Mouse (Mus musculus) stomach, embryonic 14.5 days (tissue): ENCODE data around the gene Dcp1a. TPM values are rescaled to one million over a fixed set of nuclear protein-coding genes. Genes with fewer than 3 reads are reported as not detected.

Source experiments
- ATAC-seq: fragments of 200-750 bp; cut with Nextera tagmentation; 2 replicates; pipeline ENCODE4 v1.8.0; 2017; ENCODE audit warnings: low read depth, moderate TSS enrichment; ENCODE audit not compliant: insufficient number of reproducible peaks, insufficient read depth, low FRiP score
- H3K27ac ChIP-seq: fragments of 300-500 bp; sonication (generic); 2 replicates; pipeline ENCODE4 v1.5.1; 2014; ENCODE audit warnings: mild to moderate bottlenecking, low read length, moderate library complexity, mixed read lengths
- H3K27me3 ChIP-seq: fragments of 300-500 bp; sonication (generic); 2 replicates; pipeline ENCODE4 v1.6.1; 2014; ENCODE audit warnings: low read length, control low read depth, mixed read lengths; ENCODE audit not compliant: control insufficient read depth, insufficient read depth
- H3K36me3 ChIP-seq: fragments of 300-500 bp; sonication (generic); 2 replicates; pipeline ENCODE4 v1.6.1; 2014; ENCODE audit warnings: mild to moderate bottlenecking, control low read depth, low read length, moderate library complexity, mixed read lengths; ENCODE audit not compliant: control insufficient read depth, insufficient read depth
- H3K4me1 ChIP-seq: fragments of 300-500 bp; sonication (generic); 2 replicates; pipeline ENCODE4 v1.6.1; 2014; ENCODE audit warnings: low read length, control low read depth, mixed read lengths; ENCODE audit not compliant: control insufficient read depth, insufficient read depth
- H3K4me2 ChIP-seq: fragments of 300-500 bp; sonication (generic); replicated peaks from 2 replicates; pipeline ENCODE4 v1.6.1; 2014; ENCODE audit warnings: low read depth, low read length, control low read depth
- H3K4me3 ChIP-seq: fragments of 300-500 bp; sonication (generic); 2 replicates; pipeline ENCODE4 v1.5.1; 2014; ENCODE audit warnings: low read depth, low read length, control low read depth
- H3K9ac ChIP-seq: fragments of 300-500 bp; sonication (generic); replicated peaks from 2 replicates; pipeline ENCODE4 v1.6.1; 2014; ENCODE audit warnings: low read depth, mild to moderate bottlenecking, control low read depth, low read length, moderate library complexity, mixed read lengths
- H3K9me3 ChIP-seq: fragments of 300-500 bp; sonication (generic); 2 replicates; pipeline ENCODE4 v1.6.1; 2016; ENCODE audit warnings: low read depth, low read length, control low read depth; ENCODE audit not compliant: control insufficient read depth
- WGBS: fragments of 180-500 bp; shearing (Covaris S2); extraction: QIAGEN DNeasy Blood & Tissue Kit; methylation state at CpG from one replicate; pipeline ENCODE4 v1.1.7; 2014; 5-methylcytosine and 5-hydroxymethylcytosine counted together
- polyA plus RNA-seq: library from polyadenylated mRNA; unstranded; fragments of >200 nt; fragmentation: Nextera tagmentation; extraction: Ambion mirVana; gene quantifications from 2 replicates; pipeline ENCODE4 v1.2.1, GENCODE M21; 2014

The Dcp1a gene
- polyA plus RNA-seq, 1 experiment from 2014 or later: 35.5 TPM

DNA sequence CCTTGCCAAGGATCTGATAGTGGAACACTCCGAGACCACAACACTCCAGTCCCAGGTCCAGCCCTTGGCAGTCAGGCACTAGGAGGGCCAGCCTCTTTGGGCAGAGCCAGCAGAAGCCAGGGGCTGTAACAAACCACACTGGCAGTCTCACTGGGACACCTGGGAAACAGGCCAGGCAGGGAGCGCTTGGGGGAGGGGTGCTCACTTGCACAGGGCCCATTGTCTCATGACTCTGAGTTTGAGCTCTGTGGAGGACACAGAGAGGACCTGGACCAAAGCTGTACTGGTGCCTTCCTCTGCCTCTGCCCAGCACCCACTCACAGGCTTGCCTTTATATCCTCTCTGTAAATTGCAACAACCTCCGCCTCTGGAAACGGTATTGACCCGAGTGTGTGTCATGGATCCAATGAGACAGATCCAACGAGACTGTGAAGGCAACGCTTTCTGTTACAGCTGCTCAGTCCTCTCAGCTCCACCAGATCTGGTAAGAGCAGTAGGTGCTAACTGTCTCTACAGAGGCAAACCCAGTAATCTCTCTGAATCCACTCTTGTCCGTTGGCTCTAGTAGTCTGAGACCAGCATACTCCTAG, 68.9 kb downstream of the Dcp1a start, which contains the start of gene Tkt:
Gene Tkt (plus strand): TSS at position 229 of the 590 bp plus-strand sequence.
- Histone ChIP-seq H3K4me1 (peaks cover 22% of the 10 kb centered on the region), H3K27me3 (no peaks in the 10 kb centered on the region), H3K9ac (peak within 1 kb of the TSS; percentile 87), H3K4me2 (peak within 1 kb of the TSS; percentile 83), H3K27ac (peak within 1 kb of the TSS; percentile 88), H3K36me3 (no peaks in the 10 kb centered on the region; the same call in 1 of the 2 replicates), H3K9me3 (no peaks in the 10 kb centered on the region), H3K4me3 (peak within 1 kb of the TSS; percentile 87)
- WGBS: 27% methylated on average over 8 of the region's 8 CpGs
- ATAC-seq: 0 out of 2 replicates have a peak, but pooled peaks have one; percentile 26

DNA sequence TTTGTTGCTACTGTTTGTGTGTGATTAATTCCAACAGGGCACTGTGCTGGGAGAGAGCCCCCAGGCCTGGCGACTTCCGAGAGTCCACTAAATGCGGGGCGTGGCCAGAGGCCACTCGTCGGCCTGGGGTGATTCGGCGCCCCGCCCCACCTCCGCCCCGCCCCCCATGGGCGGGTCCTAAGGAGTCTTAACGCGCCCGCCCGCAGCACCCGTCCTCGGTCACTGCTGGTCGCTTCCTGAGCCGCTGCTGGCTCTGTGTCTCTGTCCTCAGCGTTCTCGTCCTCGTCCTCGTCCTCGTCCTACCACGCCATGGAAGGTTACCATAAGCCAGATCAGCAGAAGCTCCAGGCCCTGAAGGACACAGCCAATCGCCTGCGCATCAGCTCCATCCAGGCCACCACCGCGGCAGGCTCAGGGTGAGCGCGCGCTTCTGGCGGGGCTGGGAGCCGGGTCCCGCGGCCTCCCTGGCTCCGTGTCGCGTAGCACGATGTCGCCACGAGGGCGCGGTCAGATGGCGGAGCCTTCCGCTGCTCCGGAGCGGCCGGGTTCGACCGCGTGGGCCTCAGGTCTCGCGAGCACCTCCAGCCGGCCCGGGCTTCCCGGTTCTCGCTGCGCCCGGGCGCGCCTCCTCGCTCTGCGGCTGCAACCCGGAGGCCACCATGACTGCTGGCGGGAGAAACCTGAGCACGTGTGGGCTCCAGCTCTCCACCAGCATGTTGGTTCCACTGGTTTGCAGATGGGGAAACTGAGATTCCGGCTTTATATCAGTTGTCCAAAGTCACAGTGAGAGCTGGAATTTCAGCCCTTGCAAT, 69.8 kb downstream of the Dcp1a start:
- H3K4me3 ChIP-seq: peak overlapping the region; percentile 87
- WGBS: under 1% methylated on average over 69 of the region's 69 CpGs
- no peaks in the 10 kb centered on the region for H3K27me3 ChIP-seq
- H3K36me3 ChIP-seq: no peaks in the 10 kb centered on the region; the same call in 1 of the 2 replicates
- peaks cover 22% of the 10 kb centered on the region for H3K4me1 ChIP-seq
- peak overlapping the region; percentile 87 for H3K9ac ChIP-seq
- H3K9me3 ChIP-seq: no peaks in the 10 kb centered on the region
- peak; percentile 92 for ATAC-seq
- peak overlapping the region; percentile 83 for H3K4me2 ChIP-seq
- peak overlapping the region; percentile 88 for H3K27ac ChIP-seq

DNA sequence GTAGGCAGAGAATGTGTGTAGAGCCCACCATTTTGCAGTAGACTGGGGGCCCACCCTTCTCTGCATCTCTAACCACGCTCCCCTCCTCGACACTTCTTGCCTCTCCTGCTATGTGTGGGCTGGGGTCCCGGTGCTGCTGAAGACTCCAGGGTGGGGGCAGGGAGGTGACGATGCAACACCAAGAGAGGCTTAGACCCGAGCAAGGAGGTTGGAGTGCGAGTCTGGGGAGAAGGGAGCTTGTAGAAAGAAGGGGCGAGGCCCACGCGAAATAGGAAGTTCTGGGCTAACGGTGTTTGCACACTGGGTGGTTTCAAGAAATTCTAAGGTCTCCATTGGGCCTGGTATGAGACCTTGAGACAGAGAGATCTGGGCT, 70.4 kb downstream of the Dcp1a start:
- ATAC-seq: no peak
- under 1% methylated on average over 10 of the region's 10 CpGs for WGBS
- H3K36me3 ChIP-seq: no peaks in the 10 kb centered on the region; the same call in 1 of the 2 replicates

DNA sequence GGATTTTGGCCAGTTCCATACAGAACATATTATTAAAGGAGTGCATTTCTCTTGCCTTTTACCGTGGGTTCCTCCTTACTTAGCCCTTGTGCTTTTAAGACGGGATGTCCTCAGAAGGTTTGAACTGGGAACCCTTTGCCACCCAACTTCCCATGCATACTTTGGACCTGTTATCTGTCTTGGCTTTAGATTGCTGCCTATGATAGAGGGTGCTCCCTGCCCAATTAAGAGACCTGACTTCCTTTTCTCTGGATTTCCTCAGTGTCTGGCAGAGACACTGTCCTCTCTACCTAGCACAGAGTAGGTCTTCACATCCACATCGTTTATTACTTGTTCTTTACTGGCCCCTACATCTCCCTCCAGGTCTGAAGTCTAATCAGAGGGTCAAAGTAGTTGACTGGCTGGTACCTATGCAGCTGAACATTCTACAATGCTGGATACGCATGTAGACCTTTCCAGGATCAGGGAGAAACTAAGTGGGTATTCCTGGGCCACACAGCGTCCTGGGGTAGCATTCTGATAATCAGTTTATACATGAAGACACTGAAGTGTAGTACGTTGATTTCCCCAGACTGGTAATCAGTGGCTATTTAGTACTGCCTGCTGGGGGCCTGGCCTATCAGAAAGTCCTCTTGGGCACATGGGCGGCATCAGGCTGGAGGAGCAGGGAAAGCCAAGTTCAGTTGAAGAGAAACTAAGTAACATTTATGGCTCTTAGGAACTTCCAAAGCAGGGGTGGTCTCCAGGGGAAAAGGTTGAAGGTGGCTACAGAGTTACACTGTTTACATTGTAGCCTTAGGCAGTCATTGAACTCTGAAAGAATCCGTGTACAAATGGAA, 71.1 kb downstream of the Dcp1a start:
- peak overlapping the region; percentile 87 for H3K4me3 ChIP-seq
- peak overlapping the region; percentile 83 for H3K4me2 ChIP-seq
- no peaks in the 10 kb centered on the region for H3K9me3 ChIP-seq
- peak overlapping the region; percentile 87 for H3K9ac ChIP-seq
- H3K4me1 ChIP-seq: peaks cover 22% of the 10 kb centered on the region
- H3K36me3 ChIP-seq: no peaks in the 10 kb centered on the region; the same call in 1 of the 2 replicates
- no peaks in the 10 kb centered on the region for H3K27me3 ChIP-seq
- H3K27ac ChIP-seq: no peak overlapping the region
- no peak for ATAC-seq
- 26% methylated on average over 8 of the region's 8 CpGs for WGBS

More for the DNA sequence above, 70.4 kb downstream of the Dcp1a start:
- Histone ChIP-seq H3K4me2 (peak overlapping the region; percentile 83), H3K9ac (peak overlapping the region; percentile 87), H3K9me3 (no peaks in the 10 kb centered on the region), H3K27me3 (no peaks in the 10 kb centered on the region), H3K4me3 (peak overlapping the region; percentile 87), H3K27ac (peak overlapping the region; percentile 88; the same call in 1 of the 2 replicates), H3K4me1 (peaks cover 22% of the 10 kb centered on the region)

DNA sequence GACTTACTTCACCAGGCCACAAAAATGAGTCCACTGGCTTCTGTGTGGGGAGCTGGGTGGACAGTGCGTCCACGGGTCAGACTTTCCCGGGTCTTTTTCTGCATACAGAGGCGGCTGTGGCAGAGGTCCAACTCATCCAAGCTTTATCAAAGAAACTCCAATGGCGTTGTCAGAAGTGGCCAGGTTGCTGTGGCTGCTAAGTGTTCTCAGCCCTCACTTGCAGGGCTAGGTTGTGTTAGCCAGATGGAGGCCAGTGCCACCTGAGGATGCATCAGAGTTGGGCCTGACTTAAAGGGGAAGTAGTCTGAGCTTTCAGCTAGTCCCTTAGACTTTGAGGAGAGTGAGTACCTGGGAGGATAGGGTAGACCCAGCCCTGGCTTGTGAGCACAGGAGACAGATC, 72.2 kb downstream of the Dcp1a start:
- H3K27ac ChIP-seq: no peak overlapping the region
- no peaks in the 10 kb centered on the region for H3K27me3 ChIP-seq
- ATAC-seq: no peak
- no peak overlapping the region for H3K9ac ChIP-seq
- peaks cover 22% of the 10 kb centered on the region for H3K4me1 ChIP-seq
- no peaks in the 10 kb centered on the region for H3K9me3 ChIP-seq
- H3K4me2 ChIP-seq: peak overlapping the region; percentile 83
- no peaks in the 10 kb centered on the region; the same call in 1 of the 2 replicates for H3K36me3 ChIP-seq
- peak overlapping the region; percentile 87; the same call in 1 of the 2 replicates for H3K4me3 ChIP-seq
- 69% methylated on average over 5 of the region's 5 CpGs for WGBS

DNA sequence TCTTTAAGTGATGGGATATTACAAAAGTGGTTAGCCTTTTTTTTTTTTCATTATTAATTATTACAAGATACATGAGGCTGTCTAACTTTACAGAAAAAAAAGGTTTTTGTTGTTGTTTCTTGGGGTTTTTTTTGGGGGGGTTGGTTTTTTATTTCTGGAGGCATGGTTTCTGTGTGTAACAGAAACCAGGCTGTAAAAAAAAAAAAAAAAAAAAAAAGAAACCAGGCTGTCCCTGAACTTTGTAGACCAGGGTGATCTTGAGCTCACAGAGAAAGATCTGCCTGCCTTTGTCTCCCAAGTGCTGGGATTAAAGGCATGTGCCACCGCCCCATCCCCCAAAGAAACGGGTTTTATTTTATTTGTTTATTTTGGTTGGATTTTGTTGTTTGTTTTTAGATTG, 72.6 kb downstream of the Dcp1a start:
- H3K4me2 ChIP-seq: 0 out of 2 replicates have a peak overlapping the region, but pooled peaks have one; percentile 83
- H3K4me1 ChIP-seq: peaks cover 22% of the 10 kb centered on the region
- no peak overlapping the region for H3K4me3 ChIP-seq
- ATAC-seq: no peak
- no peaks in the 10 kb centered on the region for H3K9me3 ChIP-seq
- no peaks in the 10 kb centered on the region; the same call in 1 of the 2 replicates for H3K36me3 ChIP-seq
- 86% methylated on average over 2 of the region's 2 CpGs for WGBS
- no peaks in the 10 kb centered on the region for H3K27me3 ChIP-seq
- no peak overlapping the region for H3K9ac ChIP-seq
- no peak overlapping the region for H3K27ac ChIP-seq

DNA sequence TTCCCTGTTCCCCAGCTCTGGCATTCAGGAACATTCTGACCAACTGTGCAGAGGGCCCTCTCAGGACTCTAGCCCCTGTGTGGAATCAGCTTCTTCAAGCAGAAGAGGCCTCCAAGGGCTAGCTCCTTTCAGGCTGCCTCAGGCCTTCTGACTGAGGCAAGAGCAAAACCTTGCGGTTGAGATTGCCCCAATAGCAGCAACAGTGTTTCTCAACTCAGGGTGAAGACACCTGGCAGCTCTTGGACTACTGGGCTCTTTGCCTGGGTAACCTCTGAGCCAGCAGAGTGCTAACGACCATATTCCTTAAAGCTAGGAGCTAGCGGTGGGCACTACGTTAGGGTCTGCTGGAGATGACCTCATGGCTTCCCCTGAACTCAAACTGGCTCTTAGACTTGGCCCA, 73.8 kb downstream of the Dcp1a start:
- Histone ChIP-seq H3K4me3 (no peak overlapping the region), H3K27ac (no peak overlapping the region), H3K36me3 (peaks cover 5% of the 10 kb centered on the region; the same call in 1 of the 2 replicates), H3K4me2 (no peak overlapping the region), H3K4me1 (peaks cover 25% of the 10 kb centered on the region), H3K9ac (no peak overlapping the region), H3K9me3 (no peaks in the 10 kb centered on the region), H3K27me3 (no peaks in the 10 kb centered on the region)
- WGBS: 82% methylated on average over 4 of the region's 4 CpGs
- no peak for ATAC-seq

DNA sequence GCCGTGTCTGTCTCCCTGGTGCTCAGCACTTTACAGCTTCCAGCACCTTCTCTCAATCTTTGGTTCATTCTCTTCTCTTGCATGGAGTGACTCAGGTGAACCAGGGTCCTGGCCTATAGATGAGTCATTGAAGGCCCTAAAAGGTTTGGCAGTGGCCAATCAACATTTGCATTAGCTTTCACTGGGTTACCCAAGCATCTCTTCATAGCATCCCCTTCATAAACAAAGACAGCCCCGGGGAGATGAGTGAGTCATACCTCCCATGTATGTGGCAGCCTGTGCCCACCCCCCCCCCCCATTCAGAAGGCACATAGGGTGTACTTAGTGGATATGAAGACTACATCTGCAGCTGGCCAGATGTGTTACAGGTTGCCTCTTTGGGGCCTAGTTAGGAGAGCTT, 77.3 kb downstream of the Dcp1a start:
- Histone ChIP-seq H3K27me3 (no peaks in the 10 kb centered on the region), H3K4me2 (no peak overlapping the region), H3K36me3 (peaks cover 39% of the 10 kb centered on the region), H3K9ac (no peak overlapping the region), H3K4me1 (peaks cover 8% of the 10 kb centered on the region), H3K4me3 (no peak overlapping the region), H3K27ac (no peak overlapping the region), H3K9me3 (no peaks in the 10 kb centered on the region)
- WGBS: 87% methylated on average over 2 of the region's 2 CpGs
- no peak for ATAC-seq
